Mouse (Mus musculus) c-Kit-positive CD71-positive TER-119-positive erythroid progenitor cells, embryonic 14.5 days (primary cell): ENCODE results near the gene Slx1b.
"Not testable (repeated sequence)": the region's sequence is repeated elsewhere in the genome, so short reads cannot be mapped to it uniquely, and the experiment has no call there.

ENCODE experiments used
- DNase-seq: peaks from one replicate; pipeline ENCODE4 v3.0.0-alpha.2; 2013; ENCODE audit warnings: low spot score

Gene Slx1b

GRCm38 (mm10) chr7:126676631-126677220, 18.9 kb downstream of the Slx1b start:
- no peak for DNase-seq

GRCm38 (mm10) chr7:126676207-126676606, 19.4 kb downstream of the Slx1b start, which contains the start of gene Sult1a1:
Sult1a1 (minus strand) TSS chr7:126676432.
- no peak for DNase-seq

- no peak for DNase-seq
These were observed 20.5 kb downstream of the Slx1b start for GRCm38 (mm10) chr7:126675104-126675503.

- no peak for DNase-seq
These were observed 23.5 kb downstream of the Slx1b start for GRCm38 (mm10) chr7:126672111-126672510.

- DNase-seq = no peak
These were observed 25.4 kb downstream of the Slx1b start for GRCm38 (mm10) chr7:126670152-126670551.

GRCm38 (mm10) chr7:126668452-126668851, 27.1 kb downstream of the Slx1b start:
- no peak for DNase-seq

GRCm38 (mm10) chr7:126667495-126668090, 28.0 kb downstream of the Slx1b start:
- DNase-seq = no peak

GRCm38 (mm10) chr7:126665269-126665668, 30.3 kb downstream of the Slx1b start:
- no peak for DNase-seq

- DNase-seq = no peak
These were observed 31.9 kb downstream of the Slx1b start for GRCm38 (mm10) chr7:126663646-126664045.

GRCm38 (mm10) chr7:126659771-126660170, 35.8 kb downstream of the Slx1b start:
- DNase-seq = no peak

GRCm38 (mm10) chr7:126657522-126657921, 38.1 kb downstream of the Slx1b start:
- DNase-seq = no peak

GRCm38 (mm10) chr7:126655695-126656094, 39.9 kb downstream of the Slx1b start:
- no peak for DNase-seq

GRCm38 (mm10) chr7:126653991-126654390, 41.6 kb downstream of the Slx1b start:
- DNase-seq = no peak

GRCm38 (mm10) chr7:126650852-126651251, 44.7 kb downstream of the Slx1b start:
- DNase-seq = peak; percentile 54

- DNase-seq = peak; percentile 88
These were observed 46.1 kb downstream of the Slx1b start, which contains the start of gene Sgf29 for GRCm38 (mm10) chr7:126649231-126650051. Sgf29 (plus strand) TSS chr7:126649309.

GRCm38 (mm10) chr7:126648486-126648885, 47.1 kb downstream of the Slx1b start:
- no peak for DNase-seq

- no peak for DNase-seq
These were observed 49.9 kb downstream of the Slx1b start for GRCm38 (mm10) chr7:126645708-126646107.

- no peak for DNase-seq
These were observed 50.7 kb downstream of the Slx1b start for GRCm38 (mm10) chr7:126644914-126645313.

GRCm38 (mm10) chr7:126644345-126644744, 51.2 kb downstream of the Slx1b start:
- DNase-seq = no peak

- DNase-seq = not testable (repeated sequence)
These were observed 52.4 kb downstream of the Slx1b start for GRCm38 (mm10) chr7:126643244-126643617.

- no peak for DNase-seq
These were observed 52.9 kb downstream of the Slx1b start for GRCm38 (mm10) chr7:126642545-126643243.
